Mouse (Mus musculus) small intestine, adult 2 months (tissue): ENCODE measurements around the gene Lonrf2.

Source experiments
- CTCF ChIP-seq: fragments of 200-500 bp; IDR thresholded peaks from 2 replicates; pipeline ENCODE4 v1.5.1; 2012; ENCODE audit warnings: low read depth, mild to moderate bottlenecking, control low read depth, inconsistent platforms, low read length, moderate library complexity, mixed read lengths; ENCODE audit not compliant: insufficient replicate concordance, insufficient read length; ENCODE audit errors: extremely low read depth
- POLR2A ChIP-seq: fragments of 200-500 bp; IDR thresholded peaks from 2 replicates; pipeline ENCODE4 v1.6.1; 2012; ENCODE audit warnings: low read depth, mild to moderate bottlenecking, control low read depth, inconsistent platforms, low read length, moderate library complexity

GRCm38 (mm10) chr1:38769920-38770319 is 66.6 kb downstream of the Lonrf2 start:
- TF ChIP-seq CTCF (peak; percentile 42; the same call in 1 of the 2 replicates), POLR2A (no peak)
